Mouse (Mus musculus) bone marrow, adult 2 months (tissue): Measurements from ENCODE around the gene Hrh2. TPM values are rescaled to one million over a fixed set of nuclear protein-coding genes. Genes with fewer than 3 reads are reported as not detected.

Source experiments
- H3K27ac ChIP-seq: fragments of 200-500 bp; 2 replicates; pipeline ENCODE4 v1.5.1; 2012; ENCODE audit warnings: low read depth, mild to moderate bottlenecking, control low read depth, inconsistent platforms, low read length; ENCODE audit not compliant: control insufficient read depth, poor library complexity, insufficient read depth
- H3K4me1 ChIP-seq: fragments of 200-500 bp; 2 replicates; pipeline ENCODE4 v1.6.1; 2011; ENCODE audit warnings: low read length; ENCODE audit not compliant: control insufficient read depth, insufficient read depth
- H3K4me3 ChIP-seq: fragments of 200-500 bp; replicated peaks from 2 replicates; pipeline ENCODE3; 2011; ENCODE audit warnings: mild to moderate bottlenecking, low read depth, low read length, control low read depth; ENCODE audit not compliant: control insufficient read depth
- CTCF ChIP-seq: fragments of 200-500 bp; IDR thresholded peaks from 2 replicates; pipeline ENCODE4 v1.5.1; 2011; ENCODE audit warnings: low read length, control low read depth; ENCODE audit not compliant: control insufficient read depth, insufficient read depth
- POLR2A ChIP-seq: fragments of 200-500 bp; IDR thresholded peaks from 2 replicates; pipeline ENCODE4 v1.6.1; 2011; ENCODE audit warnings: low read depth, mild to moderate bottlenecking, control low read depth, low read length, borderline replicate concordance; ENCODE audit not compliant: control insufficient read depth
- WGBS: fragments of 180-500 bp; shearing (Covaris S2); methylation state at CpG from one replicate; pipeline ENCODE4 v1.1.7; 2018; 5-methylcytosine and 5-hydroxymethylcytosine counted together
- polyA plus RNA-seq: library from polyadenylated mRNA; stranded (reverse); fragments of >200 nt; gene quantifications from 2 replicates; pipeline ENCODE4 v1.2.4, GENCODE M21; 2011; ENCODE audit warnings: low replicate concordance; ENCODE audit not compliant: missing spikeins, insufficient read depth, insufficient read length

Hrh2 gene
- 1.3 and 4.4 TPM in 2 replicates for polyA plus RNA-seq

GRCm38 (mm10) chr13:54192021-54192481, at the start of gene Hrh2:
Hrh2 (plus strand) TSS chr13:54192129.
- peak within 1 kb of the TSS; percentile 60 for H3K4me3 ChIP-seq
- peaks cover 7% of the 10 kb centered on the region for H3K4me1 ChIP-seq
- TF ChIP-seq CTCF (no peak), POLR2A (peak; percentile 54; the same call in 1 of the 2 replicates)
- under 1% methylated on average over 31 of the region's 31 CpGs for WGBS
- peak within 1 kb of the TSS; percentile 31 for H3K27ac ChIP-seq

DNA sequence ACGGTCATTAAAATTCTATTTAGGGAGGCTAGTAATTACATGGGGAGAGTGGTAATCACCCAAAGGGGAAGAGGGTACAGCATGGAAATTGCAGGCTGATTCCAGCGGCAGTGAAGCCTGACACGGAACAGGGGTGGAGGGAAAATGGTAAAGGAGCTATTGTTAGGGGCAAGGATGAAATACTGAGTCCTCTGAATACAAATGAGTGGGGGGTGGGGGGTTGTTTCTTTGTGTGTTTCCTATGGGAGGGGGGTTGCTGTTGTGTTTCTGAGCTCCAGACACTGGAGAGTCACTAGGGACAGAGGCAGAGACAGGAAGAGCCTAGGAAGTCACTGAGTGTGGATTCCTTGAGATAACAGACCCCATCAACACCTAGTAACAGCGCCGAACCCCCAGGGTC, 48.1 kb upstream of the Hrh2 start:
- WGBS, result 48% methylated on average over 5 of the region's 5 CpGs

DNA sequence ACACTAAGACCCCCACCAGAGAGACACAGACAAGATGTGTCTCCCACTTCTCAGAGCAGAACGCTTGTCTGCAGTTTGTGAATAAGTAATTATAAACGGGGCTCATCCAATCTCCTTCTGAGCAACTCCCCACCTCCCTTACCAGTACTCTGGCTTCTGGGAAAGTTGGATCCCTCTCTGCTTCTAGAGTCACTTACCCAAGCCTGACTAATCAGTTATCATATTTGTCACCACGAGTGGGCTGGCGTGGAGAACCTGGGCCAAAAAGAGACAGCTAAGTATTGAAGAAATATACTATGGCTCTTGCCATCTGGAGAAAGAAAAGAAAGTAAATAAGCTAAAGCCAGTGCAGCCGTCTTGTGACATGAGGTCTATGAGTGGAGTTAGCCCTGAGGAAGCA, 47.3 kb upstream of the Hrh2 start:
- Histone ChIP-seq H3K27ac (no peak overlapping the region), H3K4me3 (no peak overlapping the region), H3K4me1 (no peaks in the 10 kb centered on the region)
- TF ChIP-seq POLR2A, result no peak
- TF ChIP-seq CTCF, result no peak
- 76% methylated on average over 5 of the region's 5 CpGs for WGBS

More for the DNA sequence above, 48.1 kb upstream of the Hrh2 start:
- no peaks in the 10 kb centered on the region for H3K4me1 ChIP-seq
- no peak overlapping the region for H3K27ac ChIP-seq
- no peak for TF ChIP-seq CTCF
- no peak for TF ChIP-seq POLR2A
- no peak overlapping the region for H3K4me3 ChIP-seq

GRCm38 (mm10) chr13:54147328-54147727, 44.6 kb upstream of the Hrh2 start:
- Histone ChIP-seq H3K27ac (no peak overlapping the region), H3K4me3 (no peak overlapping the region), H3K4me1 (no peaks in the 10 kb centered on the region)
- 70% methylated on average over 1 of the region's 1 CpGs for WGBS
- TF ChIP-seq POLR2A (no peak), CTCF (no peak)

DNA sequence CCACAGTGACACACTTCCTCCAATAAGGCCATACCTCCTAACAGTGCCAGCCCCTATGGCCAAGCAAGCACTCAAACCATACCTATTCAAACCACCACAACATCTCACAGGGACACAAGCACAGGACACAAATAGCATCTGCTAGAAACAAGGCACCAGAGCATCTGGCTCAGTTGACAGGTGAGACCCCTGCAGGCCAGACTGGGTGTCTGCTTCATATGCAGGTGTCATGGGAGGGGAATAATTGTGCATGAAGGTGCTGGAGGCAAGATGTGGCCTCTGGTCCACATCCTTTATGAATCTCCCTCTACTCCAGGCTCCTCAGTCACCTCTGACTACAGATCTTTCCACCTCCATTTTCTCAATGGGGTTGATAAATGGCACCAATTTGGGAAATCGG, 39.5 kb upstream of the Hrh2 start:
- H3K4me1 ChIP-seq, result no peaks in the 10 kb centered on the region
- no peak overlapping the region for H3K4me3 ChIP-seq
- 94% methylated on average over 1 of the region's 1 CpGs for WGBS
- H3K27ac ChIP-seq, result no peak overlapping the region
- no peak for TF ChIP-seq CTCF
- TF ChIP-seq POLR2A, result no peak

DNA sequence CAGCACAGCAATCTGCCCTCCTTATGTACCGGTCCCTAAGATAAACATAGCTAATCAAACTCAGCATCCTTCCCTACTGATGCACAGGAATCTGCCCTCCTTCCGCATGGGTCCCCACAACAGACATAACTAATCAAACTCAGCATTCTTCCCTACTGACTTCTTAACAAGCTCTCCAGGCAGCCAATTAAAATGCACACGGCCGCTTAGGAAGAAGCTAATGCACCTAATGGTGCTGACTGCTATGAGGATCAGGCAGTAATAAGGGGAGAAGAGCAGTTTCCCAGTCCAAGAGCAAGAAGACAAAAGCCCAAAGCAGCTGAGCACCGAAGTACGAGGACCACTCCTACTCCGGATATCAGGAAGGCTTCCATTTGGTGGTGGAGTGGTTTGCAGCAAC, 39.0 kb upstream of the Hrh2 start:
- Histone ChIP-seq H3K4me3 (no peak overlapping the region), H3K27ac (no peak overlapping the region), H3K4me1 (no peaks in the 10 kb centered on the region)
- TF ChIP-seq CTCF, result no peak
- no peak for TF ChIP-seq POLR2A
- 89% methylated on average over 7 of the region's 7 CpGs for WGBS

DNA sequence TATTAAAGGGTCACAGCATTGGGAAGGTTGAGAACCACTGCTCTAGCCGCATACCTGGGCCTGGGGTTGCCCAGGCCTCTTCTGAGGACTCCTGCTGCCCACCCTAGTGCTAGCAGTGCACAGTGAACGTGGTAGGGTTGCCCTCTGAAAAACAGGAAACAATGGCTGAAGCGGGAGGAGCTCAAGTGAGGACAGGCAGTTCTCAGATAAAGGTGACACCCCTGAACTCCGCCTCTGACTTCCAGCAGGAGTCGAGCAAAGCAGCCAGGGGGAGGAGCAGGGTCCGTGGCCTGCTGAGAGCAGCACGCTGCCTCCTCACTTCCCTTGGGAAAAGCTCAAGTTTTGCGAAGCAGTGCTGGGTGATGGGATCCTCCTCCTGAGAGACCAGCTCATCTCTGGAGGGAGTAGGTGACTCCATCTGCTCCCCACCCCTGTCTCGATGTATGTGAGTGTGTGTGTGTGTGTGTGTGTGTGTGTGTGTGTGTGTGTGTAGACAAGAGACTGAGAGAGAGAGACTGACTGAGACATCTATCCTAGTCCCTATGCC, 38.2 kb upstream of the Hrh2 start:
- TF ChIP-seq POLR2A, result no peak
- TF ChIP-seq CTCF, result no peak
- no peak overlapping the region for H3K27ac ChIP-seq
- H3K4me1 ChIP-seq, result no peaks in the 10 kb centered on the region
- no peak overlapping the region for H3K4me3 ChIP-seq
- WGBS, result 29% methylated on average over 9 of the region's 9 CpGs

DNA sequence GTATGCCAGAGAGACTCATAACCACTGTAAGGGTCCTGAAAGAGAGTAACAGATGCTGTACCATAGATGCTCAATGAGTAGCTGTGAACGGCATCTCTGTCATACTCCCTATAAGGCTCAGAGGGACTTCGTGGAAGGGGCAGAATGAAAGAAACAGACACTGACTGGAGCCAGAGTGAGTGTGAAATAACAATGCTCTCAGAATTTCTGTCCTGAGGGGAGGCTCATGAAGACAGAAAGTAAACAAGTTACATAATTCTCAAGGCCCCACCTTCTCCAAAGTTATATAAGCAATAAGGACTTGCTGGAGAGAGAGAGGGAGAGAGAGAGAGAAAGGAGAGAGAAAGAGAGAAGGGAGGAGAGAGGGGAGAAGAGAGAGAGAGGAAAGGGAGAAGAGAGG, 36.1 kb upstream of the Hrh2 start:
- Histone ChIP-seq H3K27ac (no peak overlapping the region), H3K4me3 (no peak overlapping the region), H3K4me1 (no peaks in the 10 kb centered on the region)
- TF ChIP-seq POLR2A (no peak), CTCF (no peak)
- WGBS, result 72% methylated on average over 2 of the region's 2 CpGs

- TF ChIP-seq POLR2A (no peak), CTCF (no peak)
- Histone ChIP-seq H3K4me3 (no peak overlapping the region), H3K27ac (no peak overlapping the region), H3K4me1 (no peaks in the 10 kb centered on the region)
- 82% methylated on average over 7 of the region's 7 CpGs for WGBS
Measured at GRCm38 (mm10) chr13:54159256-54159655, 32.7 kb upstream of the Hrh2 start.
